Mouse (Mus musculus) kidney, embryonic 15.5 days (tissue): ENCODE measurements around the gene Dgka. TPM values are rescaled to one million over a fixed set of nuclear protein-coding genes. Genes with fewer than 3 reads are reported as not detected.
A peak's percentile ranks its signal among the peaks of the same experiment; 100 is the strongest.

Source experiments
- ATAC-seq: fragments of 200-750 bp; cut with Nextera tagmentation; replicated peaks from 2 replicates; pipeline ENCODE4 v1.8.0; 2017; ENCODE audit warnings: moderate TSS enrichment; ENCODE audit not compliant: low FRiP score
- H3K27ac ChIP-seq: fragments of 300-500 bp; sonication (generic); 2 replicates; pipeline ENCODE4 v1.5.1; 2015; ENCODE audit warnings: mild to moderate bottlenecking, inconsistent platforms
- H3K27me3 ChIP-seq: fragments of 300-500 bp; sonication (generic); 2 replicates; pipeline ENCODE4 v1.6.1; 2015; ENCODE audit warnings: inconsistent platforms
- H3K36me3 ChIP-seq: fragments of 300-500 bp; sonication (generic); 2 replicates; pipeline ENCODE4 v1.6.1; 2015; ENCODE audit warnings: inconsistent platforms
- H3K4me1 ChIP-seq: fragments of 300-500 bp; sonication (generic); 2 replicates; pipeline ENCODE4 v1.6.1; 2015; ENCODE audit warnings: inconsistent platforms
- H3K4me2 ChIP-seq: fragments of 300-500 bp; sonication (generic); 2 replicates; pipeline ENCODE4 v1.6.1; 2015; ENCODE audit warnings: moderate library complexity, mild to moderate bottlenecking, inconsistent platforms
- H3K4me3 ChIP-seq: fragments of 300-500 bp; sonication (generic); replicated peaks from 2 replicates; pipeline ENCODE4 v1.5.1; 2015; ENCODE audit warnings: mild to moderate bottlenecking, inconsistent platforms
- H3K9ac ChIP-seq: fragments of 300-500 bp; sonication (generic); 2 replicates; pipeline ENCODE4 v1.6.1; 2015; ENCODE audit warnings: mild to moderate bottlenecking, inconsistent platforms
- H3K9me3 ChIP-seq: fragments of 300-500 bp; sonication (generic); replicated peaks from 2 replicates; pipeline ENCODE4 v1.6.1; 2016; ENCODE audit warnings: inconsistent platforms
- WGBS: fragments of 180-500 bp; shearing (Covaris S2); methylation state at CpG from one replicate; pipeline ENCODE4 v1.1.7; 2015; ENCODE audit warnings: mixed read lengths; 5-methylcytosine and 5-hydroxymethylcytosine counted together
- polyA plus RNA-seq: library from polyadenylated mRNA; unstranded; fragments of >200 nt; fragmentation: Nextera tagmentation; extraction: Ambion mirVana; gene quantifications from 2 replicates; pipeline ENCODE4 v1.2.1, GENCODE M21; 2015

Dgka gene
- polyA plus RNA-seq, 1 experiment from 2014 or later: 5.9 TPM

- H3K9ac ChIP-seq: peak within 1 kb of the TSS; percentile 81
- WGBS: under 1% methylated on average over 36 of the region's 36 CpGs
- peak within 1 kb of the TSS; percentile 99 for H3K27ac ChIP-seq
- no peaks in the 10 kb centered on the region for H3K9me3 ChIP-seq
- peak; percentile 82 for ATAC-seq
- H3K4me3 ChIP-seq: peak within 1 kb of the TSS; percentile 87
- H3K36me3 ChIP-seq: peaks cover 3% of the 10 kb centered on the region; the same call in 1 of the 2 replicates
- H3K27me3 ChIP-seq: peaks cover 8% of the 10 kb centered on the region; the same call in 1 of the 2 replicates
- H3K4me2 ChIP-seq: peak within 1 kb of the TSS; percentile 89
- H3K4me1 ChIP-seq: peaks cover 41% of the 10 kb centered on the region
Observed at GRCm38 (mm10) chr10:128747646-128748251, 3.1 kb upstream of the Dgka start, which contains the start of gene Pym1. Gene Pym1, plus strand, starts transcription at chr10:128747889.

GRCm38 (mm10) chr10:128746972-128747645 lies 2.5 kb upstream of the Dgka start:
- peak overlapping the region; percentile 89 for H3K4me2 ChIP-seq
- no peaks in the 10 kb centered on the region for H3K9me3 ChIP-seq
- H3K9ac ChIP-seq: peak overlapping the region; percentile 81
- 40% methylated on average over 9 of the region's 9 CpGs for WGBS
- H3K36me3 ChIP-seq: no peaks in the 10 kb centered on the region
- H3K27me3 ChIP-seq: peaks cover 14% of the 10 kb centered on the region
- no peak for ATAC-seq
- peak overlapping the region; percentile 99 for H3K27ac ChIP-seq
- peak overlapping the region; percentile 87 for H3K4me3 ChIP-seq
- H3K4me1 ChIP-seq: peaks cover 44% of the 10 kb centered on the region

- Histone ChIP-seq H3K9ac (no peak overlapping the region), H3K4me1 (peaks cover 44% of the 10 kb centered on the region), H3K4me2 (no peak overlapping the region), H3K4me3 (no peak overlapping the region), H3K36me3 (no peaks in the 10 kb centered on the region), H3K9me3 (no peaks in the 10 kb centered on the region), H3K27me3 (peaks cover 20% of the 10 kb centered on the region), H3K27ac (no peak overlapping the region)
- ATAC-seq: no peak
- WGBS: 90% methylated on average over 10 of the region's 10 CpGs
Observed at GRCm38 (mm10) chr10:128745946-128746613, 1.4 kb upstream of the Dgka start.

DNA sequence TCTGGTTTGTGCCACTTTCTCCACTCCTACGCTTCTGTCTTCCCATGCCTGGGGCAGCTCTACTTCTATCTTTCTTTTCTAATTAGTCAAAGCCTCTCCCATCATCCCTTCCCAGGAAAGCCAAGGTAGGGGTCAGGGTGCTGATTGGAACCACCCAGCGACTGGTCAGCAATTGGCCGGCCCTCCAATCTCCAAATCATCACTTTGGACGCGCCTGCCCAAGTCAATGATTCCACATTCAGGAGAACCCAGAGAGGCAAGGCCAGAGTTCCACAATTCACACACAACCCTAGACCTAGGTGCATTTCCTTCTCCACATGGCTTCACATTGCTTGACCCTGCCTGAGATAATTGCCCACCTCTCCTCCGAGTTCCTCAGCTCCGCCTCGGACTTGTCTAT lies 444 bp downstream of the Dgka start:
- H3K36me3 ChIP-seq: no peaks in the 10 kb centered on the region
- no peak for ATAC-seq
- peak overlapping the region; percentile 68 for H3K4me3 ChIP-seq
- H3K4me1 ChIP-seq: peaks cover 31% of the 10 kb centered on the region
- H3K9ac ChIP-seq: peak overlapping the region; percentile 71
- peak overlapping the region; percentile 94 for H3K4me2 ChIP-seq
- peak overlapping the region; percentile 54 for H3K27ac ChIP-seq
- H3K9me3 ChIP-seq: no peaks in the 10 kb centered on the region
- peaks cover 20% of the 10 kb centered on the region for H3K27me3 ChIP-seq
- 19% methylated on average over 8 of the region's 8 CpGs for WGBS

DNA sequence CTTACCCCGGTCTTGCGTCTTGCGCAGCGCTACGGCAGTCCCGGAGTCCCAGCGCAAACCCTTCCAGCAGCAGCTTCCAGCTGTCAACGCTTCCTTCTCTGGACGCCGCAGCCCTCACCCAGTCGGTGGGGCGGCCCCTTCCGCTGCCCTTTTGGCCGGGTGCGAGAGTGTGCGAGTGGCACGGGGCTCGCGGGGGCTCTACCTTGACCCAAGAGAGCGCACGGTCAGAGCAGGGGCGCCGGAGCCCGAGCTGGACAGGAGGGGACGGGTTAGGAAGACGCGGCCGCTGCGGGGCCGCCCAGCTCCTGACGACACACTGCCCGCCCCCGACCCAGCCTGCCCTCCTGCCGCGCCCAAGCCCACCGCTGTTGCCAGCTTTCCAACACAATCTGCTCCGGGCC lies 864 bp downstream of the Dgka start:
- H3K9me3 ChIP-seq: no peaks in the 10 kb centered on the region
- no peaks in the 10 kb centered on the region for H3K36me3 ChIP-seq
- peaks cover 20% of the 10 kb centered on the region for H3K27me3 ChIP-seq
- peak overlapping the region; percentile 94 for H3K4me2 ChIP-seq
- H3K4me3 ChIP-seq: peak overlapping the region; percentile 68
- peak overlapping the region; percentile 54 for H3K27ac ChIP-seq
- peaks cover 28% of the 10 kb centered on the region for H3K4me1 ChIP-seq
- peak overlapping the region; percentile 71 for H3K9ac ChIP-seq
- WGBS: under 1% methylated on average over 37 of the region's 37 CpGs
- ATAC-seq: peak; percentile 50

- Histone ChIP-seq H3K4me1 (peaks cover 28% of the 10 kb centered on the region), H3K9me3 (no peaks in the 10 kb centered on the region), H3K27me3 (peaks cover 20% of the 10 kb centered on the region), H3K4me3 (peak overlapping the region; percentile 68), H3K36me3 (no peaks in the 10 kb centered on the region), H3K9ac (peak overlapping the region; percentile 71), H3K4me2 (peak overlapping the region; percentile 94), H3K27ac (peak overlapping the region; percentile 54; the same call in 1 of the 2 replicates)
- no peak for ATAC-seq
- 7% methylated on average over 7 of the region's 7 CpGs for WGBS
Observed at GRCm38 (mm10) chr10:128743235-128743634, 1.4 kb downstream of the Dgka start.

DNA sequence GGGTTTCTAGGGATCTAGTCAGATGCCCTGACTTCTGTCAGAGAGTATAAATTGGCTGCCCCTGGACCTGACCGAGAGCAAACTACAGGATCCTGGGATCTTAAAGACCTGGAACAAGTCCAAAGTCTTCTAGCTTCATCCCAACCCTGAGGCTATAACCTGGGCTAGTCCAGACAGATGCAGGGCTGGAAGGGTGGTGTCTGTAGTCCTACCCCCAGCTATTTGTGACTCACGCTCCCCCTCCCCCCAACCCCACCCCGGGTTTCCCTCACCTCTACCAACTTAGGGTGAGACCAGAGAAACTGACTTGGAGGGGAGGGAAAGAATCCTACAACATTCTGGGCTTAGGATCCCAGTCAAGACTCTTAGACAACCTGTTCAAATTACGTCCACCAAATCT lies 2.0 kb downstream of the Dgka start:
- Histone ChIP-seq H3K4me1 (peaks cover 31% of the 10 kb centered on the region), H3K36me3 (no peaks in the 10 kb centered on the region), H3K4me3 (peak overlapping the region; percentile 68; the same call in 1 of the 2 replicates), H3K27ac (no peak overlapping the region), H3K9ac (0 out of 2 replicates have a peak overlapping the region, but pooled peaks have one; percentile 71), H3K9me3 (no peaks in the 10 kb centered on the region), H3K4me2 (peak overlapping the region; percentile 94), H3K27me3 (peaks cover 20% of the 10 kb centered on the region)
- ATAC-seq: no peak
- WGBS: 30% methylated on average over 4 of the region's 4 CpGs

- Histone ChIP-seq H3K4me3 (no peak overlapping the region), H3K4me2 (no peak overlapping the region), H3K36me3 (no peaks in the 10 kb centered on the region), H3K27me3 (peaks cover 20% of the 10 kb centered on the region), H3K9me3 (no peaks in the 10 kb centered on the region), H3K4me1 (peaks cover 34% of the 10 kb centered on the region), H3K27ac (no peak overlapping the region), H3K9ac (no peak overlapping the region)
- ATAC-seq: no peak
- 59% methylated on average over 2 of the region's 2 CpGs for WGBS
Observed at GRCm38 (mm10) chr10:128740296-128740695, 4.4 kb downstream of the Dgka start.

GRCm38 (mm10) chr10:128737435-128737834 lies 7.2 kb downstream of the Dgka start:
- peak overlapping the region; percentile 27 for H3K4me3 ChIP-seq
- no peaks in the 10 kb centered on the region; the same call in 1 of the 2 replicates for H3K36me3 ChIP-seq
- peaks cover 9% of the 10 kb centered on the region for H3K27me3 ChIP-seq
- no peak overlapping the region for H3K27ac ChIP-seq
- peak; percentile 83 for ATAC-seq
- 6% methylated on average over 15 of the region's 15 CpGs for WGBS
- peaks cover 8% of the 10 kb centered on the region; the same call in 1 of the 2 replicates for H3K4me1 ChIP-seq
- H3K9ac ChIP-seq: 0 out of 2 replicates have a peak overlapping the region, but pooled peaks have one; percentile 31
- no peaks in the 10 kb centered on the region for H3K9me3 ChIP-seq
- peak overlapping the region; percentile 58 for H3K4me2 ChIP-seq

DNA sequence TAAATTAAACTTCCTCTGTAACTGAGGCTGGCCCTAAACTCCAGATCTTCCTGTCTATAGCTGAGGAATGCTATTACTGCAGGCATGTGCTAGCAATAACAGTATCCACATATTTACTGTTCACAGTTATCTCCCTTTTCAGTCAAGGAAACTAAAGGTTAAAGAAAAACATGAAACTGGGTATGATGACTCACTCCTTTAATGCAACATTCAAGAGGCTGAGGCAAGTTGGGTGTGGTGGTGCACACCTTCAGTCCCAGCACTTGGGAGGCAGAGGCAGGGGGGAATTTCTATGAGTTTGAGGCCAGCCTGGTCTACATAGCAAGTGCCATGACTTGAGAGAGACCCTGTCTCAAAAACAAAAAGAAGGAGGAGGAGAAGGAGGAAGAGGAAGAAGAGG lies 12.7 kb downstream of the Dgka start:
- no peak overlapping the region for H3K4me3 ChIP-seq
- H3K4me1 ChIP-seq: peaks cover 5% of the 10 kb centered on the region
- ATAC-seq: no peak
- H3K27ac ChIP-seq: no peak overlapping the region
- H3K36me3 ChIP-seq: no peaks in the 10 kb centered on the region; the same call in 1 of the 2 replicates
- H3K4me2 ChIP-seq: no peak overlapping the region
- no peak overlapping the region for H3K9ac ChIP-seq
- no peaks in the 10 kb centered on the region for H3K9me3 ChIP-seq
- H3K27me3 ChIP-seq: no peaks in the 10 kb centered on the region

DNA sequence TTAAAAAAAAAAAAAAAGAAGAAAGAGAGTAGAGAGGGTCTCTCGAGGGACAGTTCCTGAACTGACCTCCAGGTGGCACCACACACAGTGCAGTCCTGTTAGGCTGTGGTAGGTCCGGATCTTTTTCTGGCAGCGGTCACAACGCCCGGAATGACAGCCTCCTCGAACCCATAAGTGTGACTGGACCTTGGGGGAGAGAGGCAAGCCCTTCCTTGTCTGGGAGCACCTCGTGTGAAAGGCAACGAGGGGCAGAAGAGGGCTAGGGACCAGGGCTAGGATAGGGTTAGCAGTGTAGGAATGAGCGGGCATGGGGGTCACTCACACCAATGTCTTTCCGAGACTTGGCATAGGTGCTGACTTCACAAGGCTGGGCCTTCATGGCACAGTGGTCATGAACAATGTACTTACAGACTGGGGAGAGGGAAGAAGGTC lies 13.6 kb downstream of the Dgka start:
- Histone ChIP-seq H3K27ac (0 out of 2 replicates have a peak overlapping the region, but pooled peaks have one; percentile 13), H3K9me3 (no peaks in the 10 kb centered on the region), H3K4me2 (peak overlapping the region; percentile 35; the same call in 1 of the 2 replicates), H3K9ac (0 out of 2 replicates have a peak overlapping the region, but pooled peaks have one; percentile 7), H3K27me3 (no peaks in the 10 kb centered on the region), H3K4me3 (no peak overlapping the region), H3K4me1 (peaks cover 5% of the 10 kb centered on the region), H3K36me3 (no peaks in the 10 kb centered on the region; the same call in 1 of the 2 replicates)
- peak; percentile 61; the same call in 1 of the 2 replicates for ATAC-seq
- WGBS: 19% methylated on average over 10 of the region's 10 CpGs
